Mouse (Mus musculus) gastrocnemius, postnatal 14 days (tissue): Measurements from ENCODE around the gene Sh3pxd2a. TPM values are rescaled to one million over a fixed set of nuclear protein-coding genes. Genes with fewer than 3 reads are reported as not detected.

Source experiments
- microRNA-seq, 2 experiments: library from miRNA; unstranded; fragments of <30 nt; microRNA quantifications; one replicate each; pipeline ENCODE4 v1.2.0; 2021
- total RNA-seq, 2 experiments: library from RNA; stranded (reverse); gene quantifications; 2 replicates each; pipeline ENCODE4 v1.2.3; 2021

The Sh3pxd2a gene
- total RNA-seq, 2 experiments from 2014 or later = 50.6 to 58.9 TPM

Small RNA genes lying within 50 kb of the gene (microRNA-seq; reads per million reads assigned to microRNA genes)
- 0 to 0.32 reads per million in 2 experiments for gene Mir6995

Other genes starting within 250 kb of the Sh3pxd2a start
- 10 to 100 TPM in 1 of 2 experiments, 1 to 10 TPM in 1; 6.8 to 11.2 TPM for gene Stn1, start 73.1 kb upstream of the Sh3pxd2a start, total RNA-seq
- gene Slk, start 115.3 kb upstream of the Sh3pxd2a start, total RNA-seq = 10 to 100 TPM; 25.6 to 28.4 TPM
- gene Col17a1, start 227.7 kb upstream of the Sh3pxd2a start, total RNA-seq = under 1 TPM; 0.31 to 0.33 TPM